Mouse (Mus musculus): ENCODE measurements at regions not wholly inside any gene's neighbourhood (a gene's known extent, or its start where the extent isn't known, plus 50 kb on each side); places are given as distances from the start of the nearest gene placed in this dataset.

DNA sequence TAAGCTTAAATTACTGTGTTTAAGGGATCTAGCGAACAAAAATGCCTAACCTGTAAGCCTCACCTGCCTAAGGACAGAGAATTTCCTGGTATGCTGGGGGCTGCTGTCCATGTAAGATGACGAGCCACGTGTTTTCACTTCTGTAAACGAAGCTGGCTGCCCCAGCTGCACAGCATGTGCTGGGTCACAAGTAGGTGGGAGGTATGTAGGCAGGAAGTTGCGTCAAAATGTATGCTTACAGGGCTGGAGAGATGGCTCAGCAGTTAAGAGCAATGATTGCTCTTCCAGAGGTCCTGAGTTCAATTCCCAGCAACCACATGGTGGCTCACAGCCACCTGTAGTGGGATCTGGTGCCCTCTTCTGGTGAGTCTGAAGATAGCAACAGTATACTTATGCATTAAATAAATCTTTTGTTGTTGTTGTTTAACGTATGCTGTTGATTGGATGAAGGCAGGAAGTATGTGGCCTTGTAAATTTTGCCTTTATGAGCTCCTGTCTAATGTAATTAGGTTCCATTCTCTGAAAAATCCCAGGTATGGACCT, 88.0 kb downstream of the Atp23 start:
- TF ChIP-seq POLR2A (IDR thresholded peaks at IDR 0.05; ENCODE audit: insufficient read depth, low read depth, low read length), result no peak
- no peak for TF ChIP-seq CTCF (IDR thresholded peaks at IDR 0.05; ENCODE audit: insufficient read depth, low read depth, low read length)
